Mouse (Mus musculus): ENCODE measurements around the gene Fads1. TPM values are rescaled to one million over a fixed set of nuclear protein-coding genes. Genes with fewer than 3 reads are reported as not detected.

Fads1 gene
- total RNA-seq, 2 experiments from 2014 or later: 181 to 201 TPM

GRCm38 (mm10) chr19:10197130-10197529 is 14.4 kb downstream of the Fads1 start:
- DNase-seq (ENCODE audit: extremely low spot score in 1 of 2, low spot score in 2 of 2): no peak
- H3K4me3 ChIP-seq: no peak overlapping the region
- intact Hi-C loops (cut with DNase I): loop anchor here (5.0 to 10.0 kb wide), 3 partner anchors 132 to 972 kb away; no protein-coding TSS in a partner anchor
- no peak overlapping the region for H3K27ac ChIP-seq
- no peak for TF ChIP-seq CTCF (IDR thresholded peaks at IDR 0.05)

GRCm38 (mm10) chr19:10198286-10198685 is 15.6 kb downstream of the Fads1 start:
- TF ChIP-seq CTCF (IDR thresholded peaks at IDR 0.05): no peak
- Histone ChIP-seq H3K27ac (no peak overlapping the region), H3K4me3 (no peak overlapping the region)
- DNase-seq (ENCODE audit: extremely low spot score in 1 of 2, low spot score in 2 of 2): no peak
- intact Hi-C loops (cut with DNase I): loop anchor here (5.0 to 10.0 kb wide), 3 partner anchors 133 to 973 kb away; no protein-coding TSS in a partner anchor

- H3K27ac ChIP-seq: no peak overlapping the region
- peak; percentile 80 to 85 for DNase-seq (ENCODE audit: extremely low spot score in 1 of 2, low spot score in 2 of 2)
- peak; percentile 90 for TF ChIP-seq CTCF (IDR thresholded peaks at IDR 0.05)
- H3K4me3 ChIP-seq: no peak overlapping the region
- intact Hi-C loops (cut with DNase I): loop anchor here (1.0 to 10.0 kb wide), 4 partner anchors 134 to 974 kb away; no protein-coding TSS in a partner anchor
Observed at GRCm38 (mm10) chr19:10198723-10199122, 16.0 kb downstream of the Fads1 start.

- peak overlapping the region; percentile 99 for H3K27ac ChIP-seq
- TF ChIP-seq CTCF (IDR thresholded peaks at IDR 0.05): no peak
Observed at GRCm38 (mm10) chr19:10203146-10203847, 20.6 kb downstream of the Fads1 start.

GRCm38 (mm10) chr19:10203848-10204615 is 21.3 kb downstream of the Fads1 start, which contains the start of the genes Tmem258 and Fen1:
Gene Tmem258 (plus strand): TSS chr19:10204014.
Gene Fen1 (minus strand): TSS chr19:10204169.
- intact Hi-C loops (cut with DNase I): loop anchor here (5.0 kb wide), 1 partner anchor 162 kb away; the partner anchor contains the start of gene Fads3
- TF ChIP-seq CTCF (IDR thresholded peaks at IDR 0.05): no peak
- Histone ChIP-seq H3K27ac (peak within 1 kb of the TSS; percentile 99), H3K4me3 (peak within 1 kb of the TSS; percentile 67)
- DNase-seq (ENCODE audit: extremely low spot score in 1 of 2, low spot score in 2 of 2): peak; percentile 86 to 92

More at GRCm38 (mm10) chr19:10203146-10203847, 20.6 kb downstream of the Fads1 start:
- peak overlapping the region; percentile 67 for H3K4me3 ChIP-seq
- intact Hi-C loops (cut with DNase I): loop anchor here (5.0 kb wide), 1 partner anchor 161 kb away; the partner anchor contains the start of gene Fads3
- no peak for DNase-seq (ENCODE audit: extremely low spot score in 1 of 2, low spot score in 2 of 2)

GRCm38 (mm10) chr19:10204616-10205001 is 21.9 kb downstream of the Fads1 start:
- peak in 1 of 2 experiments; percentile 41 for DNase-seq (ENCODE audit: extremely low spot score in 1 of 2, low spot score in 2 of 2)
- Histone ChIP-seq H3K27ac (peak overlapping the region; percentile 99), H3K4me3 (peak overlapping the region; percentile 67)
- peak; percentile 34 for TF ChIP-seq CTCF (IDR thresholded peaks at IDR 0.05)
- intact Hi-C loops (cut with DNase I): loop anchor here (5.0 kb wide), 1 partner anchor 162 kb away; the partner anchor contains the start of gene Fads3

GRCm38 (mm10) chr19:10205051-10205450 is 22.4 kb downstream of the Fads1 start:
- TF ChIP-seq CTCF (IDR thresholded peaks at IDR 0.05): no peak
- intact Hi-C loops (cut with DNase I): no loop called here
- peak overlapping the region; percentile 67 for H3K4me3 ChIP-seq
- peak overlapping the region; percentile 40 for H3K27ac ChIP-seq
- DNase-seq (ENCODE audit: extremely low spot score in 1 of 2, low spot score in 2 of 2): no peak

- Histone ChIP-seq H3K27ac (no peak overlapping the region), H3K4me3 (no peak overlapping the region)
- no peak for DNase-seq (ENCODE audit: extremely low spot score in 1 of 2, low spot score in 2 of 2)
- TF ChIP-seq CTCF (IDR thresholded peaks at IDR 0.05): no peak
- intact Hi-C loops (cut with DNase I): no loop called here
Observed at GRCm38 (mm10) chr19:10208851-10209250, 26.2 kb downstream of the Fads1 start.

GRCm38 (mm10) chr19:10210885-10211284 is 28.2 kb downstream of the Fads1 start:
- TF ChIP-seq CTCF (IDR thresholded peaks at IDR 0.05): no peak
- DNase-seq (ENCODE audit: extremely low spot score in 1 of 2, low spot score in 2 of 2): no peak
- H3K4me3 ChIP-seq: no peak overlapping the region
- no peak overlapping the region for H3K27ac ChIP-seq
- intact Hi-C loops (cut with DNase I): no loop called here

GRCm38 (mm10) chr19:10213796-10214471 is 31.2 kb downstream of the Fads1 start:
- DNase-seq (ENCODE audit: extremely low spot score in 1 of 2, low spot score in 2 of 2): no peak
- H3K4me3 ChIP-seq: no peak overlapping the region
- no peak for TF ChIP-seq CTCF (IDR thresholded peaks at IDR 0.05)
- intact Hi-C loops (cut with DNase I): no loop called here
- no peak overlapping the region for H3K27ac ChIP-seq

- intact Hi-C loops (cut with DNase I): loop anchor here (5.0 kb wide), 1 partner anchor 271 kb away; no protein-coding TSS in a partner anchor
- no peak overlapping the region for H3K4me3 ChIP-seq
- no peak for TF ChIP-seq CTCF (IDR thresholded peaks at IDR 0.05)
- no peak for DNase-seq (ENCODE audit: extremely low spot score in 1 of 2, low spot score in 2 of 2)
- no peak overlapping the region for H3K27ac ChIP-seq
Observed at GRCm38 (mm10) chr19:10216101-10216500, 33.4 kb downstream of the Fads1 start.
